Mouse (Mus musculus) olfactory bulb, adult 2 months (tissue): ENCODE data around the gene Neto2. TPM values are rescaled to one million over a fixed set of nuclear protein-coding genes. Genes with fewer than 3 reads are reported as not detected.

ENCODE experiments used
- H3K27ac ChIP-seq: fragments of 200-500 bp; 2 replicates; pipeline ENCODE4 v1.5.1; 2012; ENCODE audit warnings: low read depth, low read length; ENCODE audit not compliant: insufficient read depth
- H3K4me1 ChIP-seq: fragments of 200-500 bp; 2 replicates; pipeline ENCODE4 v1.6.1; 2012; ENCODE audit warnings: low read length; ENCODE audit not compliant: control insufficient read depth, insufficient read depth
- H3K4me3 ChIP-seq: fragments of 200-500 bp; 2 replicates; pipeline ENCODE4 v1.5.1; 2012; ENCODE audit warnings: mild to moderate bottlenecking, low read depth, low read length, moderate library complexity; ENCODE audit not compliant: insufficient read depth
- CTCF ChIP-seq: fragments of 200-500 bp; IDR thresholded peaks from 2 replicates; pipeline ENCODE4 v1.5.1; 2012; ENCODE audit warnings: low read depth, mild to moderate bottlenecking, low read length, moderate library complexity; ENCODE audit not compliant: insufficient read depth
- POLR2A ChIP-seq: fragments of 200-500 bp; IDR thresholded peaks from 2 replicates; pipeline ENCODE4 v1.6.1; 2012; ENCODE audit warnings: mild to moderate bottlenecking, low read depth, low read length, moderate library complexity; ENCODE audit not compliant: insufficient read depth
- WGBS: fragments of 180-500 bp; shearing (Covaris S2); methylation state at CpG from one replicate; pipeline ENCODE4 v1.1.7; 2018; 5-methylcytosine and 5-hydroxymethylcytosine counted together
- polyA plus RNA-seq: library from polyadenylated mRNA; stranded (reverse); fragments of >200 nt; gene quantifications from 2 replicates; pipeline ENCODE4 v1.2.4, GENCODE M21; 2012; ENCODE audit warnings: low replicate concordance; ENCODE audit not compliant: missing spikeins, insufficient read depth, insufficient read length

Gene Neto2
- polyA plus RNA-seq, 1 experiment = 128 TPM

DNA sequence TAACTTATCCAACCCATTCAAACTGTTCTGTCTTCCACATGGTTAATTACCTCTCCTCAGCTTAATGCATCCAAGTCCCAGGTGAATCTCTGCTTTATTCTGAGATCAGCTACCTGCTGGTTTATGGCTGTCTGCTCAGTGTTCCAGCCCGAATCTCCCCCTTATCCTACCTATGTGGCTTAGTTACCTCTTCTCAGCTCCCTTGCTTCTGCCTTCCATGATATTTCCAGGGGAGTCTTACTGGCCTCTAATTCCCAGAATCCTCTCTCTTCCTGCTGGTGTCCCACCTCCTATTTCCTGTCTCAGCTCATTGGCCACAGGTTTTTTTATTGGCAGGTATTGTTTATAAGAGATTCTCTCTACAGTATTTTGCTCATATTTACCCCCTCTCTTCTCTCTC, 93.8 kb downstream of the Neto2 start:
- TF ChIP-seq CTCF = no peak
- no peak for TF ChIP-seq POLR2A
- WGBS = 93% methylated on average over 1 of the region's 1 CpGs

DNA sequence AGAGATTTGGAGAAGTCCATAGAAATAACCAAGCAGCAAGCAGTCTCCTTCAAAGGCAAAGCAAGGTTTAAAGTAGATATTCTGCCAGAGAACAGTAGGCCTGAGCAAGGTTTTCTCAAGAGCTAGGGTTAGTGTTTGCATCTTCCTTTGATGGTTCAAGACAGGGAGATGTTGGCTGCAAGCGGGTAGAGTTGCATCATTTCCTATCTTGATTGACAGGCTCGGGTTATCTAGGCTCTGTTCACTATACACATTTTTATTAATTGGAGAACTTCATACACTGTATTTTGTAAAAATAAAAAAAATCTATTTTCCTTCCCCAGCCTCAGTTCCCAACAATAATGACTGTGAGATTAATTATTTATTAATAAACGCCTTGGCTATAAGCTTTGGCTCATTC, 94.2 kb downstream of the Neto2 start:
- TF ChIP-seq CTCF (no peak), POLR2A (no peak)
- 94% methylated on average over 3 of the region's 3 CpGs for WGBS

More for the DNA sequence above, 93.8 kb downstream of the Neto2 start:
- no peak overlapping the region for H3K4me3 ChIP-seq
- H3K4me1 ChIP-seq = no peaks in the 10 kb centered on the region
- H3K27ac ChIP-seq = no peak overlapping the region

DNA sequence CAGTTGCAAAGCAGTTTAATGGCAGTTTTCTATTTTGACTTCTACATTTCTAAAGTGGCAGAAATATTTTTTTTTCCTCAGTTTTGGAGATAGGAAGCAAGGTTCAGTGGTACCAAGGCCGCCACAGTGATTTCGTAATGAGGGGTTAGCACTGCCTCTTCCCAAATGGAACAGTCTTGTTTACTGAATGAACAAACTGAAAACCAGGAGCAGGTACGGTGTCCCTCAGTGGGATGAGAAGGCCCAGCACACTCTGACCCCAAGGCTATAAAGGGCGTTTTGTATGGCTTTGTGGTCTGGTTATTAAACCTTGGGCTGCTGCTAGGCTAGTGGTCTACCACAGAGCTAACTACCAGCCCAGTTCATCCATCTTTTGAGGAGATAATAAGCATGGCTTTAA, 96.5 kb downstream of the Neto2 start:
- WGBS = 84% methylated on average over 4 of the region's 4 CpGs
- TF ChIP-seq POLR2A = no peak
- TF ChIP-seq CTCF = no peak
- Histone ChIP-seq H3K27ac (no peak overlapping the region), H3K4me3 (no peak overlapping the region), H3K4me1 (no peaks in the 10 kb centered on the region)

More for the DNA sequence above, 94.2 kb downstream of the Neto2 start:
- no peak overlapping the region for H3K4me3 ChIP-seq
- H3K4me1 ChIP-seq = no peaks in the 10 kb centered on the region
- H3K27ac ChIP-seq = no peak overlapping the region

DNA sequence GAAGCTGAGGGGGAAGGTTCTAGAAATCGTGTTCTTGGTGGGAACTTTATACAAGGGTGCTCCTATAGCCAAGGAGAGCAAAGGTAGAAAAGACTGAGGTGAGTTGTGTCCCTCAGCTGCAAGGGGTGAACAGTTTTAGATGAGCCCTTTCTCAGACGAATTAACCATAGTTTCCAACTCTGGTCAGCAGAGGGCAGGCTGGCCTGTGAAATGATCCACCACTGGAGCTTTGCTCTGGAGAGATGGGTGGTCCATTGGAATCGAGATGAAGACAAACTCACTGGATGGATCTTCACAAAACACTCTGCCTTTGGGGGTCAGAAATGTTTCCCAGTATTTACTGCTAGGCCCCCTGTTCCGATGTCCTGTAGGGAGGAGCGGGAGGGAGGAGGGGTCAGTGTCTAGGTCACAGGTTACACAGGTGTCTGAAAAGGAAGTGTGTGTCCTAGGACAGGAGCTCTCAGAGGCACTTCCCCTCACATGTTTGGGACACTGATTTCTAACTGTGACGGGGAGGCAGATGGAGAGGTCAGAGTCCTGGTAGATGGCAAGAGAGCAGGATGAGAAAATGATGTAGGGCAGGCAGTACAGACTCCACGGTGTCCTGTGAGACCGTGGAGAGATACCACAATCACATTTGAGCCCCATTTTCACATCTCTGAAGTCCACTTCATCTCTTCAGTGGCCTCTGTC, 97.4 kb downstream of the Neto2 start:
- no peak overlapping the region for H3K27ac ChIP-seq
- no peak overlapping the region for H3K4me3 ChIP-seq
- TF ChIP-seq CTCF = no peak
- TF ChIP-seq POLR2A = no peak
- no peaks in the 10 kb centered on the region for H3K4me1 ChIP-seq
- WGBS = 41% methylated on average over 8 of the region's 8 CpGs

DNA sequence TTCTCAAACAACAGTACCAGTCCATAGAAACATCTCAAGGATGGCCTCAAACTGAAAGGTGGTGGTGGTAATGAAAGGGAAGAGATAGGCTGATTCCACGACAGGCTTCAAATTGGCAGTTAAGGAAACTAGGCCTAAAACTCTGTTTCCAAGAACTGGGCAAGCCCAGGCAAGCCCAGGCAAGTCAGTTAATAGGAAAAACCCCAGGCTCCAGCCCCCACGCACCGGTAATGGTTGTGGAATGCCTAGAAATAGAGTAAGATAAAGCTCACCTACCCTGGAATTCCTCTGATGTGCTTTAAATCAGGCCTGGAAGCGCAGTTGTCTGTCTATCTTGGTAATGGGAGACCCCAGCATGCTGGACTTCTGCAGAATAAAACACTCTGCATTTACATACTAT, 98.0 kb downstream of the Neto2 start:
- Histone ChIP-seq H3K27ac (no peak overlapping the region), H3K4me3 (no peak overlapping the region), H3K4me1 (no peaks in the 10 kb centered on the region)
- 94% methylated on average over 4 of the region's 4 CpGs for WGBS
- TF ChIP-seq POLR2A (no peak), CTCF (no peak)

DNA sequence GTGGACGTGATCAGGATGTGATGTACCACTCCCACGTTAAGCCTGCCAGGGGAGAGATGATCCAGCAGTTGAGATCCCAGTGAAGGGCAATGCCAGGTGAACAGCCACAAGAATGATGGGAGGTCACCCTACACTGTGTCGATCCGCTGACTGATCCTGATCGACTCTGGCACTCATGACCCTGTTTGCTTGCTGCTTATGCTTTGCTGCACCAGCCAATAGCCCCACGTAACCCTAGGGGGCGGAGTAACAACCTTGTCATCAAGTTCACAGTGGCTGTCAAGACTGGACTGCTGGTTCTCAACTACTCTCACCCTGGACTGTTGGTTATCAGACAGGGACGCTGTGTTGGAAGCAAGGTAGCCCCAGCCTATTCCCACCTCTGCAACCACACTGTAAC, 99.0 kb downstream of the Neto2 start:
- Histone ChIP-seq H3K4me3 (no peak overlapping the region), H3K27ac (no peak overlapping the region), H3K4me1 (no peaks in the 10 kb centered on the region)
- WGBS = 92% methylated on average over 8 of the region's 8 CpGs
- no peak for TF ChIP-seq CTCF
- no peak for TF ChIP-seq POLR2A

DNA sequence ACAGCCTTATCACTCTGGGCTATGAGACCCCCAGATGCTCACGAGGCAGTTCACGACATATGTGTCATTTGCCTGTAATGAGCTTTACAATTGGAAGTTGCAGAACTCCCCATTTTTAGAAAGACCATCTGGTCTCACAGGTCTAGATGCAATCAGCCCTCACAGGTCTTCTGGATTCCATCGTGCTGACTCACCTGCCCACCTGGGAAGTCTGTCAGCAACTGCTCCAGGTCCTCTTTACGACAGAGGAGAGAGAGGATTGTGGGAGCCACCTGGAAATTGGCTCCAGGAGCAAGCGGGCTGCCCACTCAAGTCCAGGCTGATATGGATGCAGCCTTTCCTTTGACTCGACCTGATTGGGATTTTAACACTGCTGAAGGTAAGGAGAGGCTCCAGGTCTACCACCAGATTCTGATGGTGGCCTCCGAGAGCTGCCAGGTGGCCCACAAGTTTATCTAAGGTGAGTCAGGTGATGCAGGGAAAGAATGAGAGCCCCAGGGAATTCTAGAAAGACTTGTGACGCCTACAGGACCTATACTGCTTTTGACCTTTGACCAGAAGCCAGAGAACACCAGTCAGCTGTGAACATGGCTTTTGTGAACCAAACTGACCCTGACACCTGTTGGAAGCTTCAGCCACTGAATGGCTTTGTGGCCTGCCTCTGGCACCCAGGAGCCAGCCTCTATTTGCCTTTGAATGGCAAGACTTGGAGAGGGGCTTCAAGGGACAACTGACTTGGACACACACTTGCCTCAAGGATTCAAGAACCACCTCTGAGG, 103.1 kb downstream of the Neto2 start:
- H3K27ac ChIP-seq = no peak overlapping the region
- TF ChIP-seq CTCF = no peak
- TF ChIP-seq POLR2A = no peak
- no peak overlapping the region for H3K4me3 ChIP-seq
- H3K4me1 ChIP-seq = no peaks in the 10 kb centered on the region
- WGBS = 82% methylated on average over 8 of the region's 8 CpGs

DNA sequence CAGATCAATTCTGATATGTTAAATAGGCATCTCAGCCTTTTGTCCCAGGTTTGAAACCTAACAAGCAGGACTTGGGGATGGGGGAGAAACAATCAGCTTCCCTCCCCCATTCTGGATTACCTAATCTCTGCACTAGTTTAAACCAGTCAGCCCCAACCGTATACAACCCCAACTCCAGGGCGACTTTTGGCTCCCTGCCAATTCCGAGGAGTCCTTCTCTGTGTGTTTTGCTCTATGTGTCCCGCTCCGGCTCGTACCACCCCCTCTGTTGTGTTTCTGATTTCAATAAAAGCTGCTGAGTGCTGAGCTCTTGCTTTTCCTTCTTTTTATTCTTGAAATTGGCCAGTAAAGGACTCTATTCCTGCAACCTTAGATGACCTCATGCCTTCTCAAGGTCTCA, 105.3 kb downstream of the Neto2 start:
- no peak overlapping the region for H3K4me3 ChIP-seq
- TF ChIP-seq POLR2A (no peak), CTCF (no peak)
- no peak overlapping the region for H3K27ac ChIP-seq
- WGBS = 13% methylated on average over 6 of the region's 6 CpGs
- H3K4me1 ChIP-seq = no peaks in the 10 kb centered on the region

DNA sequence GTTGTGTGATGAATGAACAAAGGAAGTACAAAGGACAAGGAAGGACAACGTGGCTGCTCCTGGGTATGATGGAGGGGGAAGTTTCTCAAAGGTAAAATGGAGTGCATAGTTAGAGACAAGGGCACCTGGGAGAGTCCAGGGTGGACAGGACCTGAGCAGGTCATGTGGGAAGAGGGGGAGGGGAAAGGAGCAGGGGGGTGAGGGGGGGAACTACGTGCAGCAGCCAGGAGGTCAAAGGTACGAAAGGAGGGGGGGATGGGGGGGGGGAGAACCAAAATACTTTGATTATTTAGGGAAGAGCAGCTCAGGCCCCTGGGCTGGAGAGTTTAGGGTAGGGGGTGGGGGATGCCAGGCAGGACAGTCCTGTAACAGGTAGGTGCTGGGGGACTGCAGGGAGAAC, 105.7 kb downstream of the Neto2 start:
- WGBS = 42% methylated on average over 3 of the region's 3 CpGs

More for the DNA sequence above, 105.7 kb downstream of the Neto2 start:
- TF ChIP-seq CTCF (no peak), POLR2A (no peak)
- Histone ChIP-seq H3K27ac (no peak overlapping the region), H3K4me3 (no peak overlapping the region), H3K4me1 (no peaks in the 10 kb centered on the region)
